Mouse (Mus musculus) neural tube, embryonic 10.5 days (tissue): ENCODE data around the gene Plin2.

ENCODE experiments used
- DNase-seq: peaks from one replicate; pipeline ENCODE4 v3.0.0-alpha.2; 2017; ENCODE audit warnings: low spot score; ENCODE audit errors: extremely low spot score

Plin2 gene

DNA sequence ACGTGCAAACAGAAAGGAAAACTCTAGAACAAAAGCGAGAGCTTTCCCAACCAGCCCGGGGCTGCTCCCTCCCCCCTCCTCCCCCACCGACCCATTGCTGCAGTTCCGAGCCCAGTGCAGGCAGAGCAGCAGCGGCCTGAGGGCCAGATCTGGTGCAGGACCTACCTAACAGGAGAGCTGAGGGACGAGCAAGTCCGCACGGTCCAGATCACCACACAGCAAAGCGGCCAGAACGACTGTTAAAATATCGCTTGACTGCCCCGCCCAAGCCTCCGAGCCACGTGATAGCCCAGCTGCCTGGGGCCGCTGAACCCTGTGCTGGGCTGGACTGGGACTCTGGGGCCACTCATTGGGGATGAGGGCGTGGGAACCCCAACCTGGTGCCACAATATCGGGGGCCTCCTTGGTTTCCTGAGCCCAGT, at the start of gene Plin2:
Gene Plin2, minus strand, starts transcription at position 281 of the 422 bp plus-strand sequence.
- peak; percentile 80 for DNase-seq

DNA sequence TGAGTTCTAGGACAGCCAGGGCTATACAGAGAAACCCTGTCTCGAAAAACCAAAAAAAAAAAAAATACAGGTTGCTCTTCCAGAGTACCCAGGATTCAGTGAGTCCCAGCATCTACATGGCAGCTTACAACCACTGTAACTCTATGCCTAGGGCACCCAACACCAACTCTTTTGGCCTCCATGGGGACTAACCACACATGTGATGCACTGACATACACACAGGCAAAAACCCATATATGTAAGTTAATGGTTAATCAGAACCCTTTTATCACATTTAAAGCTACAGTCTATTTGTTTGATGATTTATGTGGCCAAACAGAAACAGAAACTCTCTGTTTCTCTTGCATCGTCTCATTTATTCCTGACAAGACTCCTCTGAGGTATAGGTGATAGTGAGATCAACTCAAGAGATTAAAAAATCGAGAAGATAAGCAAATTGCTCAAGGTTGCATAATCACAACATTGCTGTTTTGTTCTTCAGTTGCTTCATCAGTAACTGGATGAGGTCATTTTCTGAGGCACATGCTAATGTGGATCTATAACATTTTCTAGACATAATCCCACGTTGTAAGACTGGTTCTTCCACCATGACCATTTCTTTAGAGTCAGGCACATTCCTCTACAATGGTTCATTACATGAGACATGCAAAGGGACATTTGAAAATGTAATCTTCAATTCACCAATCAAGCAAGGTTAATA, 49.2 kb upstream of the Plin2 start:
- no peak for DNase-seq

- DNase-seq, result no peak
Measured at GRCm38 (mm10) chr4:86717176-86717575, 47.3 kb upstream of the Plin2 start.

DNA sequence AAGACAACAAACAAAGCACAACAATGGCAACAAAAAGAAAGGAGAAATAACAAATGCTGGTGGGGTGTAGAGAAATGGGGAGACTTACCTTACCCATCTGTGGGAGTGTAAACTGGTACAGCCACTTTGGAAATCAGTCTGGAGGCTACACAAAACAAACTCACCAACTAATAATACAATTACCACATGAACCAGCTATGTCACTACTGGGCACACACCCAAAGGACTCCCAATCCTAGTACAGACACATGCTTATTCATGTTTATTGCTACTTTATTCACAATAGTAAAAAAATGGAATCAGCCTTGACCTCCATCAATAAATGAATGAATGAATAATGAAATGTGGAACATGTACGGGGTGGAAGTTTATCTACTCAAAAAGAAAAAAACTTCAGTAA, 45.5 kb upstream of the Plin2 start:
- no peak for DNase-seq

GRCm38 (mm10) chr4:86713518-86713917, 43.7 kb upstream of the Plin2 start:
- DNase-seq, result no peak

DNA sequence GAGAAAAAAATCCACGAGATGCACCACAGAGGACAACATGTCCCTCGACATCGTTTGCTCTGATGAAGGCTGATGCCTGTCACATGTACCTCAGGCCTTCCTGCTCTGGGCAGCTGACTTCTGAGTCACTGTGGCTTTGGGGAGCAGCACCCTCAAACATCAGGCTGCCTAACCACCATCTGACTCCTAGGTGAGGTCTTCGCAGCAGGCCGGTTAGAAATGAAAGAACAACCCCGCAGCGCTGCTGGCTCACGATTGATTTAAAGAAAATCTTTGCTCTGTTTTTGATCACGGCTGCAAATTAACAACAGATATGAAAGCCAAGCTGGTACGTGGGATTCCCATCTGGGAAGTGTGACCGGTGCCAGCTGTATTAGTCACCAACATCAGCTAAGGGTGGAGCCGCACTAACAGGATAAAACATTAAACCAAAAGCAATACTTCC, 42.9 kb upstream of the Plin2 start:
- no peak for DNase-seq

- no peak for DNase-seq
Measured at GRCm38 (mm10) chr4:86710666-86711215, 40.9 kb upstream of the Plin2 start.

- no peak for DNase-seq
Measured at GRCm38 (mm10) chr4:86710034-86710650, 40.3 kb upstream of the Plin2 start.

DNA sequence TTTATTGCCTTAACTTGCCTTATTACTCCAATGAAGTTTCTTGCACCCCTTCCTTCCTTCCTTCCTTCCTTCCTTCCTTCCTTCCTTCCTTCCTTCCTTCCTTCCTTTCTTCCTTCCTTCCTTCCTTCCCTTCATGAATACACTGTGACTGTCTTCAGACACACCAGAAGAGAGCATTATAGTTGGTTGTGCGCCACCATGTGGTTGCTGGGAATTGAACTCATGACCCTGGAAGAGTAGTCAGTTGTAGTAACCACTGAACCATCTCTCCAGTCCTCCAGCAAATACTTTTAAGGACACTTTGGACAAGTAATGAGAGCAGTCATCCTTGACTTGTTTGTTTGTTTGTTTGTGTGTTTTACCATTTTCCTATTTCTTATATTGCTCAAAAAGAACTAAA, 38.9 kb upstream of the Plin2 start:
- no peak for DNase-seq

DNA sequence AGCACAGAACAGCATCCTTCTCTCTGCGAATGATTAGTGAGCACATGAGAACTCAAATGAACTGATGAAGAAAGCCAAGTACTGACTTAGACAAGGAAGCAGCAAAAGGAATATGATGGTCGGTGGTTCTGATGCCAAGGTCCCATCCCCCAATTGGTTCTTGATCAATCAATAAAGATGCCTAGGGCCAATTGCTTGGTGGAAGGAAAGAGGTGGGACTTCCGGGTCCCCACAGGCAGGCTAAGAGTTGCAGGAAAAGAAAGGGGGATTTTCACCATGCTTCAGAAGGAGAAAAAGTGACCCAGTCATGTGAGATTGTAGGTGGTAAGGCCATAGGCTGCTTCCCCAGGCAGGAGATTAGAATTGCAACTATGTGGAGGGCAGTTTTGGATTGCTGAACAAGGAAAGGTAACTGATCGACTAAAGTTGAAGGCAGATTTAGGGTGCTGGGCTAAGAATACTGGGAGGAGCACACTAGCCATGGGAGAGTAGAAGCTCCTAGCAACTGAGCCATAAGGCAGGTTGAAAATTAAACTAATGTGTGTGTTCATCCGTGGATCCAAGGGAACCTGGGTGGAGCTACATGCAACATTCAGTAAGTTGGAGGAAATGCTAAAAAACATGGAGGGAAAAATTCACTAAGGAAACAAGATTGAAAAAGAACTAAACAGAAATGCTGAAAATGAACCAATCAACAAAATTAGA, 29.5 kb upstream of the Plin2 start:
- no peak for DNase-seq

- DNase-seq, result peak; percentile 22
Measured at GRCm38 (mm10) chr4:86696890-86697289, 27.0 kb upstream of the Plin2 start.

DNA sequence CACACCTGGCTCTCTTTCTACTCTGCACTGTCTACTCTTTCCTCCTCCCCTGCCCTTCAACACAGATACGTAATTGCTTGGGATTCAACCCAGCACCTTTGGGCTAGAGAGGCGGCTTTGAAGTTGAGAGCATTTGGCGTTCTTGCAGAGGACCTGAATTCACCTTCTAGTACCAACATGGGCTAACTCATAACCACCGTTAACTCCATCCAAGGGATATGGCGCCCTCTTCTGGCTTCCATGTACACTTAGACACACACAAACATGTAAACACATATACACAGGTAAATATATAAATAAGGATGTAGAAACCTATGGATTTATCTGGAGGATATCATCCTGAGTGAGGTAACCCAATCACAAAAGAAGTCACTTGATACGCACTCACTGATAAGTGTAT, 25.2 kb upstream of the Plin2 start:
- no peak for DNase-seq

- no peak for DNase-seq
Measured at GRCm38 (mm10) chr4:86692931-86693330, 23.1 kb upstream of the Plin2 start.

DNA sequence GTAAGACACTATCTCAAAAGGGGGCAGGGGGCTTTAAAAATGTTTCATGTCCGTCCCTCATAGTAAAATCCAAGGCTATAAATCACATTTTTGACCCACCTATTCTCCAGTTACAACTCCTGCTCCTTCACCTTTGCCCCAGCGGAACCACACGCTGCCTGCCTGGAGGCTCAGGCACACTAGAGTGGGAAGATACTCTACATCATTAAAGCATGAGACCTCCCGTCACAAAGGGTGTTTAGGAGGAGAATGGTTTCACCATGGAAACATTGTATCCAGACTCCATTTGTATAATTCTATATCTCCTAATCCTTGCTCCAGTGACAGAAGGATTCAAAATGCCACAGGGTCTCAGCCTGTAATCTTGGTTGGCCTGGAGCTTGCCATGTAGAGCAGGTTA, 21.4 kb upstream of the Plin2 start:
- no peak for DNase-seq

DNA sequence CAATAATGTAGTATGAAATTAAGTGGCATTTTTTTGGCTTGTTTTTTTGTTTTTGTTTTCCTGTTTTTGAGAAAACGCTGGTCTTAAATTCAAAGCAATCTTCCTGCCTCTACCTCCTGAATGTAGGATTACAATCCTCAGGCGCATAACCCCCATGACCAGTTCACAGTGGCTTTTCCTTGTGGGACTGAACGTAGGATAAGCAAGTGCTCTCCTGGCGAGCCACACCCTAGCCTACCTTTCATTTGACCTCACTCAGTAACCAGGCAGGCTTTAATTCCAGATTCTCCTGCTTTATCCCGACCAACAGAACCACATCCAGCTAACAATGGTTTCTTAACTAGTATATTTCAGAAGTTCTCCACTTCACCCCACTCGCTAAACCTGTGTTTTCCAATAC, 20.9 kb upstream of the Plin2 start:
- no peak for DNase-seq

- DNase-seq, result no peak
Measured at GRCm38 (mm10) chr4:86690194-86690593, 20.3 kb upstream of the Plin2 start.

DNA sequence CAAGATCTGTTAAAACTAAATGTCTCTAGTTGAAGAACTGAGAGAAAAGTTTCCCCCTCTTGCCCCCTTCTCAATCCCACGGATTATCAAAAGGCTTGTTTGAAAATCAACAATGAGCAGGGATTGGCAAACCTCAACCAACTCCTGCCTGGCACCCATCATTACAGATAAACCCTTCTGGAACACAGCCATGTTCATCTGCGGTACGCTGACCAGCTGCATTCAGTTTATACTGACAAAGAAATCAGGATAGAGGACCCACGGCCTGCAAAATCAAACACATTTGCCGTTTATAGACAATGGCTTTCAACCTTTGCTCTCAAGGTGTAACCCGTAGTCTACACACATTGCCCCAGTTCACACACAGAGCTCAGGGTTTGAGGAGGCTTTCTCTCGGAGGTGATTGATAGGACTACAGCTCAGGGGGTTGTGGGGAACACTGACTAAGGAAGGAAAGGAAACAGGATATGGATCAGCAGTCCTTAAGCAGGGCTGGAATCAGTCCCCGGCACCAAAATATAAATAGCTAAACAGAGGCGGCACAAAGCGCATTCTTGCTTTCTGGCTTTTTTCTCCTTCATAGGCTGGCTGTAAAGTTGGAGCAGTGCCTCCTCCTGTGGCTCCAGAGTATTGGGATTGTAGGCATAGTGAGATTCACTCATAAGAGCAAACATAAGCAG, 19.3 kb upstream of the Plin2 start:
- DNase-seq, result no peak

DNA sequence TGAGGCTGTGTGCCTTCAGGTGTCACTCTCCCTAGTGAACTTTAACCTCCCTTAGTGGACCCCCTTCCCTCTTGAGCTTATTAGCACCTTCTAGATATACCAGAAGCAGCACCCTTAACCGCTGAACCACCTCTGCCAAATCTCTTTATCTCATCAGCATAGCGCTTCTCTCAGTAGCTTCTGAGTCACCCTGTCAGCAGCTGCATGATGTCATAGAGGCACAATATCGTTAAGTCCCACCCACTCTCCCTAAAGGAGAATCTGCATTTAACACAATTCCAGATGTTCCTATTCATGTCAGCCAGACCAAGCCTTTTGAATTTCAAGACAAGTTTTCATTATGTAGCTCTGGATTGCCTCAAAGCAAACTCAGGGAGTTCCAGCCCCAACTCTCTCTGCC, 16.7 kb upstream of the Plin2 start:
- DNase-seq, result no peak

DNA sequence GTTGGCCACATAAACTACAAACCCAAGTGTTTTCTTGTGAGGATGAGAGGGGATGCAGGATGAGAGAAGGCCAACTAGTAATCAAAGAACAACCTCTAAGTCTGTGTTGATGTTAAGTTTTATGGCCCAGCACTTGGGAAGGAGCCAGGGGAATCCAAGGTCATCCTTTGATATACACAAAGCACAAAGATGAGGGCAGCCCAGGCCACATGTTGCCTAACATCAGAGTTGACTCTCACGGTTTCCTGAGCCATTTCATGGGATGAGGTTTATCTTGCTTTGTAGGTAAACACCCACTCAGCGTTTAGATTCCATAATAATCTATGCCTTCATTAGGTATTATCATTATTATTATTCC, 16.1 kb upstream of the Plin2 start:
- DNase-seq, result no peak

- no peak for DNase-seq
Measured at GRCm38 (mm10) chr4:86685231-86686008, 15.6 kb upstream of the Plin2 start.

DNA sequence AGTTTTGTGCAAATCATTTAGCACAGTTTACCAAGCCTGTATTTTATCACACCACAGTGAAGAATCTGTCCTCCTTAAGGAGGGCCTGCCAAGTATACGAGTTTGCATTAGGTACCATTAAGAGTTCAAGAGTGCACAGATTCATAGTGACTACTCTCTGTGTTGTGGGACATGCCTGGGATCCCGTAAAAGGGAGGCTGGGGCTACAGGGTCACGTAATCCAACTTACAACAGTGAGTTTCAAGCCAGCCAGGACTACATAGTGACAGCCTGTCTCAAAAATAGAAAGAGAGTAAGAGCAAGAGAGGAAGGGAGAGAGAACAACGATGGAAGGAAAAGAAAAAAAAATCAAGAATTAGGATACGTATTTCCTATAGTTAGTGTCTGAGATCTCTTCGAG, 14.9 kb upstream of the Plin2 start:
- DNase-seq, result no peak
